20 mouse cellular contexts compared by ENCODE assay signal in genomic region chr5:96521541-96521940, GRCm38 (mm10).
DNase-seq lines count a peak whose midpoint lies in the region; ATAC-seq lines count a peak whose summit lies in the region.
"Had no signal": no experiment of that assay in that cellular context is flagged by ENCODE, and none has a peak within 500 bp of the region (broad histone marks: within the 10 kb centered on the region; RNA-seq: fewer than 3 reads in every experiment).

No protein-coding gene starts in this region.

- no peak for ATAC-seq in lung, embryonic 16.5 days (ENCODE audit: low read depth)
- no peak for ATAC-seq in activated CD4-positive, CD25-positive, alpha-beta regulatory T cell, adult 4 months
- ATAC-seq: forebrain, embryonic 14.5 days had no signal

- H3K36me3 ChIP-seq in lung, embryonic 16.5 days (ENCODE audit: control insufficient read depth, insufficient read depth, low read length): no peaks in the 10 kb centered on the region
- H3K36me3 ChIP-seq: embryonic facial prominence, embryonic 12.5 days; midbrain, embryonic 12.5 days; neural tube, embryonic 12.5 days had no signal

- H3K27me3 ChIP-seq in lung, embryonic 16.5 days (ENCODE audit: control insufficient read depth, insufficient read depth, low read depth, low read length): no peaks in the 10 kb centered on the region
- H3K27me3 ChIP-seq: embryonic facial prominence, embryonic 12.5 days; midbrain, embryonic 12.5 days; neural tube, embryonic 12.5 days had no signal

- H3K9ac ChIP-seq in lung, embryonic 16.5 days (ENCODE audit: low read length): no peak overlapping the region
- H3K9ac ChIP-seq: embryonic facial prominence, embryonic 12.5 days; hindbrain, embryonic 14.5 days; midbrain, embryonic 12.5 days; neural tube, embryonic 12.5 days had no signal

- H3K27ac ChIP-seq in lung, embryonic 16.5 days (ENCODE audit: low read length): 0 out of 2 replicates have a peak overlapping the region, but pooled peaks have one; percentile 13
- H3K27ac ChIP-seq: embryonic facial prominence, embryonic 12.5 days; heart, adult 2 months; hindbrain, embryonic 14.5 days; midbrain, embryonic 12.5 days; neural tube, embryonic 12.5 days had no signal

- 64% methylated on average over 9 of the region's 9 CpGs for WGBS in lung, embryonic 16.5 days

- H3K4me3 ChIP-seq in lung, embryonic 16.5 days (ENCODE audit: low read length): no peak overlapping the region
- H3K4me3 ChIP-seq: embryonic facial prominence, embryonic 12.5 days; erythroblast, embryonic 14.5 days; heart, adult 2 months; midbrain, embryonic 12.5 days; neural tube, embryonic 12.5 days had no signal

- no peak for DNase-seq in lung, adult 18-20 months
- DNase-seq in kidney, adult 8-10 months: peak; percentile 51 to 75
- DNase-seq in kidney, postnatal 14 days: peak; percentile 56
- DNase-seq in urinary bladder, postnatal 25 days (ENCODE audit: low spot score): no peak
- no peak for DNase-seq in cerebellum, adult 11-12 months
- DNase-seq: adrenal gland, adult 2 months; cerebellum, adult 9-11 months; gastrocnemius, postnatal 14 days; heart, adult 2 months; heart, postnatal 36 days; right cerebral cortex, adult 18-20 months; thymus, adult 2 months had no signal

- H3K4me1 ChIP-seq in lung, embryonic 16.5 days (replicated peaks; ENCODE audit: control insufficient read depth, insufficient read depth, low read length): peaks cover 3% of the 10 kb centered on the region; the same call in 1 of the 2 replicates
- H3K4me1 ChIP-seq: embryonic facial prominence, embryonic 12.5 days; midbrain, embryonic 12.5 days; neural tube, embryonic 12.5 days had no signal

- H3K9me3 ChIP-seq in lung, embryonic 16.5 days (ENCODE audit: control insufficient read depth, low read length): no peaks in the 10 kb centered on the region; the same call in 1 of the 2 replicates
- H3K9me3 ChIP-seq: neural tube, embryonic 12.5 days had no signal

- peak overlapping the region; percentile 25 for H3K4me2 ChIP-seq in lung, embryonic 16.5 days (ENCODE audit: low read depth, low read length)
- H3K4me2 ChIP-seq: embryonic facial prominence, embryonic 12.5 days; hindbrain, embryonic 14.5 days; midbrain, embryonic 12.5 days; neural tube, embryonic 12.5 days had no signal

Comparison
In these comparisons a context has a peak if more than half of its experiments do, and no peak if none do; other contexts are left out.
1. DNase-seq: peak in kidney, adult 8-10 months (2 of 2) and kidney, postnatal 14 days (single experiment); none in lung, adult 18-20 months (0 of 2), urinary bladder, postnatal 25 days (single experiment) and cerebellum, adult 11-12 months (single experiment).